Mouse (Mus musculus): ENCODE results near the gene Xkrx. TPM values are rescaled to one million over a fixed set of nuclear protein-coding genes. Genes with fewer than 3 reads are reported as not detected.

Xkrx gene
- polyA plus RNA-seq, 1 experiment = 0.02 TPM

- Histone ChIP-seq H3K36me3 (ENCODE audit: control insufficient read depth, insufficient read depth) (no peaks in the 10 kb centered on the region), H3K79me2 (ENCODE audit: control insufficient read depth, insufficient read depth) (no peaks in the 10 kb centered on the region), H3K27me3 (ENCODE audit: control insufficient read depth, insufficient read depth, insufficient read length) (no peaks in the 10 kb centered on the region), H3ac (ENCODE audit: control insufficient read depth, insufficient read length) (no peak overlapping the region), H3K4me3 (no peak overlapping the region), H3K4me2 (ENCODE audit: low read depth) (no peak overlapping the region)
- TF ChIP-seq SRF (IDR thresholded peaks at IDR 0.05; ENCODE audit: control insufficient read depth, insufficient read length, low read depth) = no peak
- no peak for TF ChIP-seq TCF12 (IDR thresholded peaks at IDR 0.05; ENCODE audit: insufficient read depth, poor library complexity, severe bottlenecking)
- TF ChIP-seq POLR2AphosphoS2 (IDR thresholded peaks at IDR 0.05; ENCODE audit: insufficient read length, low read depth) = no peak
- TF ChIP-seq MYOD1 (IDR thresholded peaks at IDR 0.05; ENCODE audit: control insufficient read depth in 1 of 3, insufficient read length in 2 of 3, low read depth in 2 of 3) = no peak
- TF ChIP-seq USF1 (IDR thresholded peaks at IDR 0.05; ENCODE audit: low read depth) = no peak
- no peak for TF ChIP-seq REST (IDR thresholded peaks at IDR 0.05; ENCODE audit: insufficient read depth, insufficient read length)
- TF ChIP-seq TCF3 (IDR thresholded peaks at IDR 0.05; ENCODE audit: insufficient read length, low read depth) = no peak
Observed at GRCm38 (mm10) chrX:134170584-134170983, 8.7 kb upstream of the Xkrx start.

- TF ChIP-seq TCF3 (IDR thresholded peaks at IDR 0.05; ENCODE audit: insufficient read length, low read depth) (no peak), E2F4 (IDR thresholded peaks at IDR 0.05; ENCODE audit: insufficient read depth) (no peak), SRF (IDR thresholded peaks at IDR 0.05; ENCODE audit: control insufficient read depth, insufficient read length, low read depth) (no peak), POLR2A (IDR thresholded peaks at IDR 0.05; ENCODE audit: insufficient read length, low read depth) (no peak), POLR2AphosphoS2 (IDR thresholded peaks at IDR 0.05; ENCODE audit: insufficient read length, low read depth) (no peak), MAX (IDR thresholded peaks at IDR 0.05; ENCODE audit: low read depth) (no peak), TCF12 (IDR thresholded peaks at IDR 0.05; ENCODE audit: insufficient read depth, poor library complexity, severe bottlenecking) (no peak), USF1 (IDR thresholded peaks at IDR 0.05; ENCODE audit: low read depth) (no peak), CEBPB (IDR thresholded peaks at IDR 0.05; ENCODE audit: insufficient read depth, poor library complexity, severe bottlenecking) (no peak), MYOD1 (IDR thresholded peaks at IDR 0.05; ENCODE audit: control insufficient read depth in 1 of 3, insufficient read length in 2 of 3, low read depth in 2 of 3) (no peak), REST (IDR thresholded peaks at IDR 0.05; ENCODE audit: insufficient read depth, insufficient read length) (no peak), MYOG (IDR thresholded peaks at IDR 0.05; ENCODE audit: control insufficient read depth in 1 of 3, insufficient read depth in 1 of 3, insufficient read length in 2 of 3, low read depth in 2 of 3) (no peak)
- Histone ChIP-seq H3K4me3 (no peak overlapping the region), H3K79me2 (ENCODE audit: control insufficient read depth, insufficient read depth) (no peaks in the 10 kb centered on the region), H3ac (ENCODE audit: control insufficient read depth, insufficient read length) (no peak overlapping the region), H3K27me3 (ENCODE audit: control insufficient read depth, insufficient read depth, insufficient read length) (no peaks in the 10 kb centered on the region), H3K36me3 (ENCODE audit: control insufficient read depth, insufficient read depth) (no peaks in the 10 kb centered on the region), H3K4me2 (ENCODE audit: low read depth) (no peak overlapping the region)
Observed at GRCm38 (mm10) chrX:134163484-134163883, 1.6 kb upstream of the Xkrx start.

- Histone ChIP-seq H3K4me3 (no peak overlapping the region), H3K27me3 (ENCODE audit: control insufficient read depth, insufficient read depth, insufficient read length) (no peaks in the 10 kb centered on the region), H3ac (ENCODE audit: control insufficient read depth, insufficient read length) (no peak overlapping the region), H3K4me2 (ENCODE audit: low read depth) (no peak overlapping the region), H3K36me3 (ENCODE audit: control insufficient read depth, insufficient read depth) (no peaks in the 10 kb centered on the region), H3K79me2 (ENCODE audit: control insufficient read depth, insufficient read depth) (no peaks in the 10 kb centered on the region)
- TF ChIP-seq POLR2AphosphoS2 (IDR thresholded peaks at IDR 0.05; ENCODE audit: insufficient read length, low read depth) = no peak
- TF ChIP-seq TCF3 (IDR thresholded peaks at IDR 0.05; ENCODE audit: insufficient read length, low read depth) = no peak
- TF ChIP-seq MAX (IDR thresholded peaks at IDR 0.05; ENCODE audit: low read depth) = no peak
- no peak for TF ChIP-seq TCF12 (IDR thresholded peaks at IDR 0.05; ENCODE audit: insufficient read depth, poor library complexity, severe bottlenecking)
- no peak for TF ChIP-seq CEBPB (IDR thresholded peaks at IDR 0.05; ENCODE audit: insufficient read depth, poor library complexity, severe bottlenecking)
- no peak for TF ChIP-seq REST (IDR thresholded peaks at IDR 0.05; ENCODE audit: insufficient read depth, insufficient read length)
- no peak for TF ChIP-seq MYOG (IDR thresholded peaks at IDR 0.05; ENCODE audit: control insufficient read depth in 1 of 3, insufficient read depth in 1 of 3, insufficient read length in 2 of 3, low read depth in 2 of 3)
- TF ChIP-seq POLR2A (IDR thresholded peaks at IDR 0.05; ENCODE audit: insufficient read length, low read depth) = no peak
- no peak for TF ChIP-seq SRF (IDR thresholded peaks at IDR 0.05; ENCODE audit: control insufficient read depth, insufficient read length, low read depth)
- TF ChIP-seq USF1 (IDR thresholded peaks at IDR 0.05; ENCODE audit: low read depth) = no peak
- TF ChIP-seq E2F4 (IDR thresholded peaks at IDR 0.05; ENCODE audit: insufficient read depth) = no peak
- TF ChIP-seq MYOD1 (IDR thresholded peaks at IDR 0.05; ENCODE audit: control insufficient read depth in 1 of 3, insufficient read length in 2 of 3, low read depth in 2 of 3) = no peak
Observed at GRCm38 (mm10) chrX:134162826-134163225, 950 bp upstream of the Xkrx start.

- Histone ChIP-seq H3K4me2 (ENCODE audit: low read depth) (no peak overlapping the region), H3K27me3 (ENCODE audit: control insufficient read depth, insufficient read depth, insufficient read length) (no peaks in the 10 kb centered on the region), H3K36me3 (ENCODE audit: control insufficient read depth, insufficient read depth) (no peaks in the 10 kb centered on the region), H3ac (ENCODE audit: control insufficient read depth, insufficient read length) (no peak overlapping the region), H3K4me3 (no peak overlapping the region), H3K79me2 (ENCODE audit: control insufficient read depth, insufficient read depth) (no peaks in the 10 kb centered on the region)
- TF ChIP-seq CEBPB (IDR thresholded peaks at IDR 0.05; ENCODE audit: insufficient read depth, poor library complexity, severe bottlenecking) (0 out of 2 replicates have a peak, but pooled peaks have one; percentile 8), MYOD1 (IDR thresholded peaks at IDR 0.05; ENCODE audit: control insufficient read depth in 1 of 3, insufficient read length in 2 of 3, low read depth in 2 of 3) (no peak)
Observed at GRCm38 (mm10) chrX:134160442-134160841, 1.4 kb downstream of the Xkrx start.

GRCm38 (mm10) chrX:134158151-134158550, 3.7 kb downstream of the Xkrx start:
- H3K36me3 ChIP-seq (ENCODE audit: control insufficient read depth, insufficient read depth) = no peaks in the 10 kb centered on the region
- TF ChIP-seq USF1 (IDR thresholded peaks at IDR 0.05; ENCODE audit: low read depth) (no peak), TCF3 (IDR thresholded peaks at IDR 0.05; ENCODE audit: insufficient read length, low read depth) (no peak), SRF (IDR thresholded peaks at IDR 0.05; ENCODE audit: control insufficient read depth, insufficient read length, low read depth) (no peak), MYOG (IDR thresholded peaks at IDR 0.05; ENCODE audit: control insufficient read depth in 1 of 3, insufficient read depth in 1 of 3, insufficient read length in 2 of 3, low read depth in 2 of 3) (no peak), REST (IDR thresholded peaks at IDR 0.05; ENCODE audit: insufficient read depth, insufficient read length) (no peak), E2F4 (IDR thresholded peaks at IDR 0.05; ENCODE audit: insufficient read depth) (no peak), POLR2AphosphoS2 (IDR thresholded peaks at IDR 0.05; ENCODE audit: insufficient read length, low read depth) (no peak), MAX (IDR thresholded peaks at IDR 0.05; ENCODE audit: low read depth) (no peak), MYOD1 (IDR thresholded peaks at IDR 0.05; ENCODE audit: control insufficient read depth in 1 of 3, insufficient read length in 2 of 3, low read depth in 2 of 3) (no peak), CEBPB (IDR thresholded peaks at IDR 0.05; ENCODE audit: insufficient read depth, poor library complexity, severe bottlenecking) (no peak), POLR2A (IDR thresholded peaks at IDR 0.05; ENCODE audit: insufficient read length, low read depth) (no peak), TCF12 (IDR thresholded peaks at IDR 0.05; ENCODE audit: insufficient read depth, poor library complexity, severe bottlenecking) (no peak)
- H3K27me3 ChIP-seq (ENCODE audit: control insufficient read depth, insufficient read depth, insufficient read length) = no peaks in the 10 kb centered on the region
- no peak overlapping the region for H3ac ChIP-seq (ENCODE audit: control insufficient read depth, insufficient read length)
- H3K4me2 ChIP-seq (ENCODE audit: low read depth) = no peak overlapping the region
- no peaks in the 10 kb centered on the region for H3K79me2 ChIP-seq (ENCODE audit: control insufficient read depth, insufficient read depth)
- H3K4me3 ChIP-seq = no peak overlapping the region

Data from myocyte (in vitro differentiated cells).